11 mouse cellular contexts compared by ENCODE assay signal in genomic region chr17:84385696-84386095, GRCm38 (mm10).
DNase-seq lines count a peak whose midpoint lies in the region; ATAC-seq and TF ChIP-seq lines count a peak whose summit lies in the region.
"Had no signal": no experiment of that assay in that cellular context is flagged by ENCODE, and none has a peak within 500 bp of the region (broad histone marks: within the 10 kb centered on the region; RNA-seq: fewer than 3 reads in every experiment).

No protein-coding gene starts in this region.

- H3K36me3 ChIP-seq in kidney, postnatal 0 days (ENCODE audit: insufficient read depth, low read length) = 0 out of 2 replicates have a peak, but pooled peaks cover 11% of the 10 kb centered on the region
- peaks cover 68% of the 10 kb centered on the region for H3K36me3 ChIP-seq in kidney, embryonic 15.5 days
- peaks cover 65% of the 10 kb centered on the region for H3K36me3 ChIP-seq in E14TG2a.4 (ENCODE audit: insufficient read depth, low read length)

- TF ChIP-seq CTCF in kidney, postnatal 0 days (IDR thresholded peaks at IDR 0.05; ENCODE audit: low read depth) = peak; percentile 81
- peak; percentile 61 for TF ChIP-seq CTCF in E14TG2a.4 (conservative IDR thresholded peaks at IDR 0.05; ENCODE audit: low read length)

- no peak overlapping the region for H3K4me2 ChIP-seq in kidney, postnatal 0 days (ENCODE audit: low read length)
- no peak overlapping the region for H3K4me2 ChIP-seq in kidney, embryonic 15.5 days
- H3K4me2 ChIP-seq: hindbrain, embryonic 15.5 days; limb, embryonic 13.5 days; neural tube, embryonic 12.5 days had no signal

- H3K27ac ChIP-seq in kidney, postnatal 0 days = no peak overlapping the region
- no peak overlapping the region for H3K27ac ChIP-seq in kidney, embryonic 15.5 days
- H3K27ac ChIP-seq: hindbrain, embryonic 15.5 days; limb, embryonic 13.5 days; neural tube, embryonic 12.5 days had no signal

- no peaks in the 10 kb centered on the region for H3K4me1 ChIP-seq in kidney, postnatal 0 days (replicated peaks; ENCODE audit: insufficient read depth, low read length)
- no peaks in the 10 kb centered on the region for H3K4me1 ChIP-seq in kidney, embryonic 15.5 days
- 0 out of 2 replicates have a peak, but pooled peaks cover 2% of the 10 kb centered on the region for H3K4me1 ChIP-seq in E14TG2a.4 (replicated peaks; ENCODE audit: low read depth, low read length)
- H3K4me1 ChIP-seq: hindbrain, embryonic 15.5 days; neural tube, embryonic 12.5 days had no signal

- H3K27me3 ChIP-seq in kidney, postnatal 0 days (ENCODE audit: insufficient read depth, low read length) = no peaks in the 10 kb centered on the region
- no peaks in the 10 kb centered on the region for H3K27me3 ChIP-seq in kidney, embryonic 15.5 days
- no peaks in the 10 kb centered on the region for H3K27me3 ChIP-seq in E14TG2a.4 (ENCODE audit: insufficient read depth, low read length)
- H3K27me3 ChIP-seq: hindbrain, embryonic 15.5 days; limb, embryonic 13.5 days; neural tube, embryonic 12.5 days had no signal

- H3K4me3 ChIP-seq in kidney, postnatal 0 days (replicated peaks; ENCODE audit: low read depth, low read length) = no peak overlapping the region
- no peak overlapping the region for H3K4me3 ChIP-seq in kidney, embryonic 15.5 days (replicated peaks)
- no peak overlapping the region for H3K4me3 ChIP-seq in E14TG2a.4 (replicated peaks; ENCODE audit: low read length)
- H3K4me3 ChIP-seq: erythroblast, embryonic 14.5 days; hindbrain, embryonic 15.5 days; limb, embryonic 13.5 days; neural tube, embryonic 12.5 days had no signal

- DNase-seq in kidney, postnatal 0 days (ENCODE audit: low spot score) = peak; percentile 89
- DNase-seq in T-cell, adult 2 months (ENCODE audit: low spot score) = peak; percentile 22
- no peak for DNase-seq in left cerebral cortex, adult 18-20 months (ENCODE audit: low spot score in 2 of 2)
- DNase-seq in right cerebral cortex, postnatal 10 days (ENCODE audit: low spot score in 2 of 2) = no peak

- no peaks in the 10 kb centered on the region for H3K9me3 ChIP-seq in kidney, postnatal 0 days (replicated peaks; ENCODE audit: low read length)
- H3K9me3 ChIP-seq in kidney, embryonic 15.5 days (replicated peaks) = peaks cover 3% of the 10 kb centered on the region; the same call in 1 of the 2 replicates
- no peaks in the 10 kb centered on the region for H3K9me3 ChIP-seq in E14TG2a.4 (ENCODE audit: low read length)
- H3K9me3 ChIP-seq: hindbrain, embryonic 15.5 days; limb, embryonic 13.5 days; neural tube, embryonic 12.5 days had no signal

- no peak for ATAC-seq in kidney, postnatal 0 days (replicated peaks; ENCODE audit: low FRiP score, low read depth)
- ATAC-seq in kidney, embryonic 15.5 days (replicated peaks; ENCODE audit: low FRiP score) = no peak
- peak; percentile 78 for ATAC-seq in megakaryocyte progenitor cell, adult 5-6 weeks (replicated peaks; ENCODE audit: poor library complexity)

- no peak overlapping the region for H3K9ac ChIP-seq in kidney, postnatal 0 days (ENCODE audit: low read depth, low read length)
- no peak overlapping the region for H3K9ac ChIP-seq in kidney, embryonic 15.5 days
- H3K9ac ChIP-seq: hindbrain, embryonic 15.5 days; limb, embryonic 13.5 days; neural tube, embryonic 12.5 days had no signal

- 82% methylated on average over 6 of the region's 6 CpGs for WGBS in kidney, postnatal 0 days
- WGBS in kidney, embryonic 15.5 days = 84% methylated on average over 6 of the region's 6 CpGs

Comparison
In these comparisons a context has a peak if more than half of its experiments do, and no peak if none do; other contexts are left out.
1. DNase-seq: peak in kidney, postnatal 0 days (single experiment) and T-cell, adult 2 months (single experiment); none in left cerebral cortex, adult 18-20 months (0 of 2) and right cerebral cortex, postnatal 10 days (0 of 2).